Mouse (Mus musculus) kidney, embryonic 14.5 days (tissue): ENCODE results near the gene Syce2. TPM values are rescaled to one million over a fixed set of nuclear protein-coding genes. Genes with fewer than 3 reads are reported as not detected.

Experiments
- ATAC-seq: fragments of 200-750 bp; cut with Nextera tagmentation; 2 replicates; pipeline ENCODE4 v1.8.0; 2017; ENCODE audit warnings: moderate number of reproducible peaks, mild to moderate bottlenecking, moderate TSS enrichment, moderate library complexity; ENCODE audit not compliant: low FRiP score, low TSS enrichment
- H3K27ac ChIP-seq: fragments of 300-500 bp; sonication (generic); 2 replicates; pipeline ENCODE4 v1.5.1; 2014; ENCODE audit warnings: low read depth, mild to moderate bottlenecking, low read length, moderate library complexity, mixed read lengths
- H3K27me3 ChIP-seq: fragments of 300-500 bp; sonication (generic); 2 replicates; pipeline ENCODE4 v1.6.1; 2014; ENCODE audit warnings: mild to moderate bottlenecking, low read length; ENCODE audit not compliant: control insufficient read depth, insufficient read depth
- H3K36me3 ChIP-seq: fragments of 300-500 bp; sonication (generic); 2 replicates; pipeline ENCODE4 v1.6.1; 2014; ENCODE audit warnings: low read length, mixed read lengths; ENCODE audit not compliant: control insufficient read depth, insufficient read depth
- H3K4me1 ChIP-seq: fragments of 300-500 bp; sonication (generic); 2 replicates; pipeline ENCODE4 v1.6.1; 2014; ENCODE audit warnings: low read length, mixed read lengths; ENCODE audit not compliant: control insufficient read depth, insufficient read depth
- H3K4me2 ChIP-seq: fragments of 300-500 bp; sonication (generic); replicated peaks from 2 replicates; pipeline ENCODE4 v1.6.1; 2014; ENCODE audit warnings: low read depth, mild to moderate bottlenecking, low read length
- H3K4me3 ChIP-seq: fragments of 300-500 bp; sonication (generic); 2 replicates; pipeline ENCODE4 v1.5.1; 2014; ENCODE audit warnings: mild to moderate bottlenecking, low read length
- H3K9ac ChIP-seq: fragments of 300-500 bp; sonication (generic); 2 replicates; pipeline ENCODE4 v1.6.1; 2014; ENCODE audit warnings: low read depth, mild to moderate bottlenecking, low read length, moderate library complexity
- H3K9me3 ChIP-seq: fragments of 300-500 bp; sonication (generic); 2 replicates; pipeline ENCODE4 v1.6.1; 2016; ENCODE audit warnings: low read length; ENCODE audit not compliant: control insufficient read depth
- WGBS: fragments of 180-500 bp; shearing (Covaris S2); extraction: QIAGEN DNeasy Blood & Tissue Kit; methylation state at CpG from one replicate; pipeline ENCODE4 v1.1.7; 2014; 5-methylcytosine and 5-hydroxymethylcytosine counted together
- polyA plus RNA-seq: library from polyadenylated mRNA; unstranded; fragments of >200 nt; fragmentation: Nextera tagmentation; extraction: Ambion mirVana; gene quantifications from 2 replicates; pipeline ENCODE4 v1.2.1, GENCODE M21; 2014

The Syce2 gene
- polyA plus RNA-seq, 1 experiment from 2014 or later, result 73.0 TPM

GRCm38 (mm10) chr8:84921596-84921995, 49.7 kb downstream of the Syce2 start:
- no peaks in the 10 kb centered on the region for H3K4me1 ChIP-seq
- H3K27ac ChIP-seq, result no peak overlapping the region
- H3K9ac ChIP-seq, result no peak overlapping the region
- WGBS, result 75% methylated on average over 2 of the region's 2 CpGs
- H3K9me3 ChIP-seq, result no peaks in the 10 kb centered on the region
- ATAC-seq, result no peak
- peaks cover 18% of the 10 kb centered on the region for H3K27me3 ChIP-seq
- no peak overlapping the region for H3K4me3 ChIP-seq
- H3K4me2 ChIP-seq, result no peak overlapping the region
- no peaks in the 10 kb centered on the region for H3K36me3 ChIP-seq

GRCm38 (mm10) chr8:84925557-84925956, 53.6 kb downstream of the Syce2 start:
- Histone ChIP-seq H3K36me3 (no peaks in the 10 kb centered on the region), H3K4me2 (no peak overlapping the region), H3K9ac (no peak overlapping the region), H3K9me3 (no peaks in the 10 kb centered on the region), H3K27ac (no peak overlapping the region), H3K4me1 (0 out of 2 replicates have a peak, but pooled peaks cover 3% of the 10 kb centered on the region), H3K27me3 (peaks cover 17% of the 10 kb centered on the region), H3K4me3 (no peak overlapping the region)
- ATAC-seq, result no peak
- 78% methylated on average over 7 of the region's 7 CpGs for WGBS

GRCm38 (mm10) chr8:84927513-84927912, 55.6 kb downstream of the Syce2 start:
- ATAC-seq, result no peak
- WGBS, result 73% methylated on average over 1 of the region's 1 CpGs

DNA sequence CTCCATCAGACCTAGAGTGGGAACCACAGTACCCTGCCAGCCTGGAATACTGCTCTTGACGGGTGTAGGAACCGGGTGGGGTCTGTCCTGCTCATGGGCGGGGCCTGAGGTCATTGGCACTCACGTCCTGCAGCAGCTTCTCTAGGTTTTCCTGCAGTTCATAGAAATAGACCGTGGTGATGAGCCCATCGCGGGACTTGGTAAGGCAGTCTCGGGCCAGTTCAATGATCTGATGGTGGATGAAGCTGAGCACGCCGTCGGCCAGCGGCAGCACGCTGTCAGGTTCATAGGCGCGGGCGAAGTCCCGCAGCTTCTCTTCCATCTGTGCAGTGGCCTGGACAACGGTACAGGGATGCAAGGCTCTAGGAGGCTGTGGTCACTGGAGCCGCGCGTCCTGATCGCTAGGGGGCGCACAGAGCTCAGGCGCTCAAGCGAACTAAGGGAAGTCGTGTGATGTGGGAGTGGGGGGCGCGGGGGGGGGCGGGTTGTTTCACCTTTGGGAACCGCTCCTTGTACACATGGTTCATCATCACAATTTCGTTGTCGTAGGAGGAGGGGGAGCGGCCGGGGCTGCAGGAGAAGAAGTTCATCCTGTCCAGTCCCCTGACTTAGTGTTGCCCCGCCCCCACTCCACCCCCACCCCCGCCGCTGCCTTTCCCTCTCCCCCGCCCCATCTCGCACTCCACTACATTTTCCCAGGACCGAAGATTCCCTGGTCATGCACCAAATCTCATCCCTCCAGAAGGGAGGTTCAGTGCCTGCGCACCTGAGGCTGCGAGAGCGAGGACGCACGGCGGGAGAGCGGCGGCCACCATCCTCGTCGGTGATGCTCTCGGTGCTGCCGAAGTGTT, 56.8 kb downstream of the Syce2 start:
- H3K27me3 ChIP-seq, result peaks cover 25% of the 10 kb centered on the region
- 0 out of 2 replicates have a peak, but pooled peaks cover 3% of the 10 kb centered on the region for H3K4me1 ChIP-seq
- peak overlapping the region; percentile 35 for H3K4me3 ChIP-seq
- WGBS, result 2% methylated on average over 49 of the region's 52 CpGs
- H3K4me2 ChIP-seq, result peak overlapping the region; percentile 58
- peak; percentile 84 for ATAC-seq
- H3K36me3 ChIP-seq, result no peaks in the 10 kb centered on the region
- H3K9ac ChIP-seq, result no peak overlapping the region
- no peak overlapping the region for H3K27ac ChIP-seq
- no peaks in the 10 kb centered on the region for H3K9me3 ChIP-seq

More at GRCm38 (mm10) chr8:84927513-84927912, 55.6 kb downstream of the Syce2 start:
- H3K4me3 ChIP-seq, result no peak overlapping the region
- peaks cover 23% of the 10 kb centered on the region for H3K27me3 ChIP-seq
- H3K9me3 ChIP-seq, result no peaks in the 10 kb centered on the region
- no peaks in the 10 kb centered on the region for H3K36me3 ChIP-seq
- 0 out of 2 replicates have a peak, but pooled peaks cover 3% of the 10 kb centered on the region for H3K4me1 ChIP-seq
- no peak overlapping the region for H3K4me2 ChIP-seq
- H3K9ac ChIP-seq, result no peak overlapping the region
- H3K27ac ChIP-seq, result no peak overlapping the region

DNA sequence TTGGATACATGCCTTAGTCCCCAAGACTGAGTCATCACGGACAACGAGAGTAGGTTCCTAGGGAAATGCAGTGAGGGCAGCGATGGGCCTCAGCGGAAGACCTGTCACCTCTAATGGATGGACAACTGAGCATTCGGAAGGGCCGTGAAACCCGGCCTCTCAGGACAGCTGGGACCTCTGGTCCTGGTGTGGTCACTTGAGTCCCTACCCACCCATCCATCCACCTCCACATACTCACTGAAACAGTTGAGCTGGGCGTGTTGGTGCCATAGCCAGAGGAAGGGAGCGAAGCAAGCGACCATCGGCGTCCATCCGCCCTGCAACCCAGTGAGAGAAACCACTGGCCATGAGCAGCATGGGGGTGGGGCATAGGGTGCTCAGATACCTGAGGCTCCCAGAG, 58.7 kb downstream of the Syce2 start:
- 83% methylated on average over 13 of the region's 13 CpGs for WGBS
- no peak for ATAC-seq
- Histone ChIP-seq H3K9ac (no peak overlapping the region), H3K27ac (no peak overlapping the region), H3K27me3 (peaks cover 44% of the 10 kb centered on the region), H3K4me1 (0 out of 2 replicates have a peak, but pooled peaks cover 3% of the 10 kb centered on the region), H3K4me3 (no peak overlapping the region), H3K4me2 (no peak overlapping the region), H3K9me3 (no peaks in the 10 kb centered on the region), H3K36me3 (no peaks in the 10 kb centered on the region)

- no peak for ATAC-seq
- no peak overlapping the region for H3K4me2 ChIP-seq
- WGBS, result 75% methylated on average over 16 of the region's 16 CpGs
Measured at GRCm38 (mm10) chr8:84933767-84934559, 62.1 kb downstream of the Syce2 start.

DNA sequence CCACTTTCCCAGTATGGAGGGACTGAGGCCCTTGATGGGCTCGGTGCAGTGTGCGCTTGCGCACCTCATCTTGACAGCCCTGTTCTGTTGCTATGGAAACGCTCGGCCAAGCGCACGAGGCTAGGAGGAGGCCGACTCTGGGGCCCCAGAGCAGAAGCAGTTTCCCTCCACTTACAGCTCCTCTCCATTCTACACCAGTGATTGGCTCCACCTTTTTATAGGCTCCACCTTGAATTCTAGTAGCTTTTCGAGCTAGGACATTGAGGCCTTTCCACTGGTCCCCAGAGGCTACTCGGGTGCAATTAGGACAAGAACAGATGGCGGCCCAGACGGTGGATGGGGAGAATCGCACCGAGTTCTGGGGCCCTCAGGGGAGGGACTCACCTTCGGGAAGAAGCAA, 62.9 kb downstream of the Syce2 start:
- Histone ChIP-seq H3K4me3 (0 out of 2 replicates have a peak overlapping the region, but pooled peaks have one; percentile 7), H3K4me2 (peak overlapping the region; percentile 8), H3K9me3 (no peaks in the 10 kb centered on the region; the same call in 1 of the 2 replicates), H3K9ac (no peak overlapping the region), H3K36me3 (no peaks in the 10 kb centered on the region), H3K4me1 (peaks cover 9% of the 10 kb centered on the region; the same call in 1 of the 2 replicates), H3K27ac (no peak overlapping the region), H3K27me3 (peaks cover 66% of the 10 kb centered on the region)
- ATAC-seq, result peak; percentile 63
- WGBS, result under 1% methylated on average over 15 of the region's 15 CpGs

More at GRCm38 (mm10) chr8:84933767-84934559, 62.1 kb downstream of the Syce2 start:
- Histone ChIP-seq H3K4me3 (no peak overlapping the region), H3K36me3 (no peaks in the 10 kb centered on the region), H3K4me1 (peaks cover 12% of the 10 kb centered on the region; the same call in 1 of the 2 replicates), H3K27ac (no peak overlapping the region), H3K27me3 (peaks cover 72% of the 10 kb centered on the region), H3K9ac (no peak overlapping the region), H3K9me3 (no peaks in the 10 kb centered on the region; the same call in 1 of the 2 replicates)

GRCm38 (mm10) chr8:84935489-84935888, 63.6 kb downstream of the Syce2 start:
- Histone ChIP-seq H3K9ac (no peak overlapping the region), H3K4me2 (no peak overlapping the region), H3K4me1 (peaks cover 9% of the 10 kb centered on the region; the same call in 1 of the 2 replicates), H3K27me3 (peaks cover 60% of the 10 kb centered on the region), H3K36me3 (no peaks in the 10 kb centered on the region), H3K4me3 (no peak overlapping the region), H3K9me3 (no peaks in the 10 kb centered on the region; the same call in 1 of the 2 replicates), H3K27ac (no peak overlapping the region)
- 0 out of 2 replicates have a peak, but pooled peaks have one; percentile 6 for ATAC-seq
- 5% methylated on average over 14 of the region's 14 CpGs for WGBS
